Mouse (Mus musculus) c-Kit-negative CD71-positive TER-119-positive erythroid progenitor cells, embryonic 14.5 days (primary cell): ENCODE measurements around the gene Fbl.
"Not testable (repeated sequence)": the region's sequence is repeated elsewhere in the genome, so short reads cannot be mapped to it uniquely, and the experiment has no call there.

Experiments used
- DNase-seq: peaks from one replicate; pipeline ENCODE4 v3.0.0-alpha.2; 2013; ENCODE audit warnings: low read depth, low spot score

Gene Fbl

GRCm38 (mm10) chr7:28169489-28170422 lies at the start of gene Fbl:
TSS of gene Fbl (plus strand) at chr7:28169710.
- peak; percentile 82 for DNase-seq

DNA sequence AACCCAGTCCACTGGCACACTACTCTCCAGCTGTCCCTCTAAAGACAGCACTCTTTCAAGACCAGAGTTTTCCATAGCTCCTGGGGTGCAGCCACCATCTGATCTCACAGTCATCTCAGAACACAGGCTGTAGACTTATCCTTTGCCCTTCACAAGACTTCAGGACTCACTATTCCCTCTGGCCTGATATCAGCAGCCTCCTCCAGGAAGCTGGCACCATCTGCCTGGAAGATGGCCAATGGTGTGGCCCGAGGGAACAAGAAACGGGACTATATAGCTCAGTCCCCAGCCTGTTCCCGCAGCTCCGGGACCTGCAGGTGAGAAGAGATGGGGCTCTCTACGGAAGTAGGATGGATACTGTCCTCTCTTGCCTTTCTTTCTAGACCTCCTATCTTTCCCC lies 40.3 kb upstream of the Fbl start, which contains the start of gene 9530053A07Rik:
TSS of gene 9530053A07Rik (plus strand) at position 301 of the 400 bp plus-strand sequence.
- no peak for DNase-seq

- no peak for DNase-seq
These were observed 31.9 kb upstream of the Fbl start for GRCm38 (mm10) chr7:28137613-28138012.

DNA sequence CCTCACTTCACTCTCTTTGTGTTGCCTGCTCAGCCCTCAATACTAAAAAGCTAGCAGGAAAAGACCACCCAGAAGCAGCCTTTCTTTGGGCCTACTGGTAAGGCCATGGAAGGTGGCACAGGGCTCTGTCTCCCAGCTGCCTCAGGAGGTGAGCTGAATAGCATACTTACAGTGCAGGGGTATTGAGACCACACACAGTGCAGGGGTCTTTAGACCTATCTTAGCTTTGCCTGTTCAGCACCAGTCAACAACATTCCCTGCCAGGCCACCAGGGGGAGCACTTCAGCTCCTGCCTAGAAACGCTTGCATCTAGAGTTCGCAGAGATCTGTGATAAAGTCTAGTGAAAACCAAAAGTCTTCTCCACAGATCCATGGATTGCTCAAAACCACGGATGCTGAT lies 21.2 kb upstream of the Fbl start:
- DNase-seq = peak; percentile 26

- DNase-seq = no peak
These were observed 19.7 kb upstream of the Fbl start for GRCm38 (mm10) chr7:28149841-28150240.

DNA sequence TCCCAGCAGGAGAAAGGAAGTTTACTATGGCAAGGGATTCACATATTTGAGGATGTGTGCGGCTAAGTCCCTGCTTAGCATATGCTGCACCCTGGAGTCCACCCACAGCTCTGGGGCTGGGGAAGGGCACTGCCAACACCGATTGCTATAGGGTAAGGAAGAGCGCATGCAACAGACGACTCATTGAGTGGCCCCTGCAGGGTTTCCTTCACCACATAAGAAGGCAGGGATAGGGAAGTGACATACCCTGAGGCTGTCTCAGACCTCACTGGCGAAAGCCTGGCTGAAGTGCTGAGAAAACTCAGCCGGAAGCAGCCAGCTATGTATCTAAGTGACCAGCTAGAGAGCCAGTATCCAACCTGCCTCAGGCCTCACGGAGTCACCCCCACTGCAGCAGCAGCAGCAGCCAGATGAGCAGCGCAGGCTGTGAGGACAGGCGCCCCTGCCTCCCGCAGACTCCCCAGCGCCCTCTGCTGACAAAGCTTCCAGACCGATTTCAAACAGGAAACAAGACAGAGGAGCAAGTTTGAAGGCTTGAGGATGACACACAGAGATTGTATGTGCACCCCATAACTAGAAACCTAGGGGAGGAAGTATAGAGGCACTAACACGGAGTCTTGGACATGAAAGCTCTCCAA lies 17.8 kb upstream of the Fbl start:
- no peak for DNase-seq

DNA sequence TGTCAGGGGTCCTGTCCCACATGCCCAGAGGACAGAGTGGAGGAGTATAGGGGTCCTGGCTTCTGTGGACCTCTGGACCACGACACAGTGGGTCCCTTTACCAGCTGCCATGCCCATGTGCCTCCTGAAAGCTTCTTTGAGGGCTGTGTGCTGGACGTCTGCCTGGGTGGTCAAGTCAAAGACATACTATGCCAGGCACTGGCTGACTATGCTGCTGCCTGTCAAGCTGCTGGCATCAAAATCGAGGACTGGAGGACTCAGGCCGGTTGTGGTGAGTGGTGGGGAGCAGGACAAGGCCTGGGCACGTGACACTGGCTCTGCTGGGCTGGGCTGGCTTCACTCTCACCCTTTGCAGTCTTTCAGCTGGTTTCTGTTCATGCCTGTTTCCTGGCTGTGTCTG lies 15.9 kb upstream of the Fbl start:
- DNase-seq = not testable (repeated sequence)

DNA sequence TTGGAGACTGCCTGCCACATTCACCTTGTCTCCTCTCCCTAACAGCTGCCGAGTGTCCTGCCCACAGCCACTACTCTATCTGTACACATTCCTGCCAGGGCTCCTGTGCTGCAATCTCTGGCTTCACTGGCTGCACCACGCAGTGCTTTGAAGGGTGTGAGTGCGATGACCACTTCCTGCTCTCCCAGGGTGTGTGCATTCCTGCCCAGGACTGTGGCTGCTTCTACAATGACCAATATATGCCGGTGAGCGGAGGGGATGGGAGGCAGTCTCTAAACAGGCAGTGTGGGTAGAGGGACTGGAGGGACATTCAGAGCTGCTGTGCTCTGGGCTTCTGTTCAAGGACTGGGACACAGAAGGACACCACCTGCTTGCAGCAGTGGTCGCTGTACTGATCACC lies 10.2 kb upstream of the Fbl start:
- no peak for DNase-seq

DNA sequence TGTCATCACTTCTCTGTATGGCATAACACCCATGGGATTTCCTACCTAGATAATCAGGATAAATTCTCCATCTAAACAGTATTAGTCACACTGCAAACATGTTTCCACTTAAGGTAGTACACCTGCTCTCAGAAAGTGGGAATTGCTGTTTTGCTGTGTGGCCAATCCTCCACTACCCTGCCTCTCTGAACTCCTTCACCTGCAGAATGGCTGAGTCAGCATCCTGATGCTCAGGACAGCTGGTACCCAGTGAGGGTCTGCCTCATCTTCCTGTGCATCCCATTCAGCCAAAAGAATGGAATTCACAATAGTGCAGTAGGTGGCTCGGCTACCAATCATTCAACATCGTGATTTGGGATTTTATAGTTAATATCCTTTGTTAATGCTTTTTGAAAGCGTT lies 9.6 kb upstream of the Fbl start:
- DNase-seq = no peak

- DNase-seq = no peak
These were observed 8.3 kb upstream of the Fbl start for GRCm38 (mm10) chr7:28161163-28161749.

- no peak for DNase-seq
These were observed 4.1 kb upstream of the Fbl start for GRCm38 (mm10) chr7:28165406-28165805.

GRCm38 (mm10) chr7:28168320-28169115 lies 992 bp upstream of the Fbl start:
- peak; percentile 64 for DNase-seq

GRCm38 (mm10) chr7:28175358-28175757 lies 5.8 kb downstream of the Fbl start:
- DNase-seq = no peak

GRCm38 (mm10) chr7:28179228-28179627 lies 9.7 kb downstream of the Fbl start, which contains the start of gene Dyrk1b:
TSS of gene Dyrk1b (plus strand) at chr7:28179469.
- DNase-seq = peak; percentile 94

DNA sequence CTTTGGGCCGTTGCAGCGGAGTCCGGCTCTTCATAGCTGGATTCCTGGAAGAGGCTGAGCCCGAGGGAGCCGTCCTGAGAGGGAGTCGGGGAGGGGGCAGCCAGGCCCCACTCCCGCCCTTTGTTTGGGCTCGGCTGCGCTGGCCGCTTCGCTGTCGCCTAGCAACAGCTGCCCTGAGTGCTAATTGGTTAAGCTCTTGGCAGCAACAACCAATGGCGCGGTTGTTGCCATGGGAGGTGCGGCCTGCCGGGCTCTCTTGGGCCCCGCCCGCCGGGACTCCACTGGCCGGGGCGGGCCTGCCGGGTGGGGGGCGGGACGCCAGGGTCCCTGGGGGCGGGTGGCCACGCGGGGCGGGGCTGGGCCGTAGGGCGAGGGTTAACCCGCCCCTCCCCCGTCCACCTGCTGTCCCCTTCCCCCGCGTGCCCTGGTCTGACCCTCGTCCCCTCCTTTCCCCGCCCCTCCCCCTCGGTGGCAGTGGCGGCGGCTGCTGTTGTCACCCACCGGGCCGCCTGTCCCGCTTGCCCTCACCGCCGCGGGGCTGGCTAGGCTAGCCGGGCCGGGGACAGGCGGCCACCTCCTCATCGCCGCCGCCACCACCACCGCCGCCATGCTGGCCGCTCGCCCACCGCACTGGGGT lies 10.3 kb downstream of the Fbl start:
- peak; percentile 92 for DNase-seq

GRCm38 (mm10) chr7:28180890-28181289 lies 11.4 kb downstream of the Fbl start:
- peak; percentile 42 for DNase-seq

GRCm38 (mm10) chr7:28181376-28181775 lies 11.9 kb downstream of the Fbl start:
- peak; percentile 3 for DNase-seq

DNA sequence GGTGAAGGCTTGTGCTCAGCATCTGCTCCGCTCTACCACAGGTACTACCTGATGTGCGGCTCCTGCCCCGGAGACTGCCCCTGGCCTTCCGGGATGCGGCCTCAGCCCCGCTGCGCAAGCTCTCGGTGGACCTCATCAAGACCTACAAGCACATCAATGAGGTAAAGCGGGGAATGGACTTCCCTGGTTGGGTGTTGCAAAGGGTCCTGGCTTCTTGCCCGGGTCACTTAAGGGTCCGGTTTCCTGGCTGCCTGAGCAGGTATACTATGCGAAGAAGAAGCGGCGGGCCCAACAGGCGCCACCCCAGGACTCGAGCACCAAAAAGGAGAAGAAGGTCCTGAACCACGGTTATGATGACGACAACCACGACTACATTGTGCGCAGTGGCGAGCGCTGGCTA lies 12.8 kb downstream of the Fbl start:
- no peak for DNase-seq

DNA sequence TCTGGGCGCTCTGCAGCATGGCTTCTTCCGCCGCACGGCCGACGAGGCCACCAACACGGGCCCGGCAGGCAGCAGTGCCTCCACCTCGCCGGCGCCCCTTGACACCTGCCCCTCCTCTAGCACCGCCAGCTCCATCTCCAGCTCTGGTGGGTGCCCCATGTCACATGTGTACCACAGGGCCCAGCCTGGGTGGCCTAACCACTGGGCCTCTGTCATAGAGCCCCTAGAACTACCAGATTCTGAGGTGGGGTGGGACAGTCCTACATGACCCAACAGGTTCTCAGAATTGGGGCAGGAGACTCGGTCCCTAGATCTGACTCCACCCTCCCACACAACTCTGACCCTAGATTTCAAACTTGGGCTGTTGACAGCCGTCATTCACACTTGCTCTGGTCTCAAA lies 16.4 kb downstream of the Fbl start:
- no peak for DNase-seq

GRCm38 (mm10) chr7:28186631-28187030 lies 17.1 kb downstream of the Fbl start:
- no peak for DNase-seq

GRCm38 (mm10) chr7:28191489-28191888 lies 22.0 kb downstream of the Fbl start:
- no peak for DNase-seq
